Mouse (Mus musculus) brain, adult 10 weeks (tissue): ENCODE measurements around the gene Gm26620. TPM values are rescaled to one million over a fixed set of nuclear protein-coding genes. Genes with fewer than 3 reads are reported as not detected.

Source experiments
- polyA plus RNA-seq: library from polyadenylated mRNA; stranded (reverse); fragments of 350-450 nt; fragmentation: Illumina TruSeq; extraction: RNeasy Lipid Tissue Mini Kit (QIAGEN cat#74804); gene quantifications from one replicate; pipeline ENCODE4 v1.2.3, GENCODE M21; 2015; ENCODE audit warnings: low read depth, low replicate concordance

Gm26620 gene
- polyA plus RNA-seq = not detected

DNA sequence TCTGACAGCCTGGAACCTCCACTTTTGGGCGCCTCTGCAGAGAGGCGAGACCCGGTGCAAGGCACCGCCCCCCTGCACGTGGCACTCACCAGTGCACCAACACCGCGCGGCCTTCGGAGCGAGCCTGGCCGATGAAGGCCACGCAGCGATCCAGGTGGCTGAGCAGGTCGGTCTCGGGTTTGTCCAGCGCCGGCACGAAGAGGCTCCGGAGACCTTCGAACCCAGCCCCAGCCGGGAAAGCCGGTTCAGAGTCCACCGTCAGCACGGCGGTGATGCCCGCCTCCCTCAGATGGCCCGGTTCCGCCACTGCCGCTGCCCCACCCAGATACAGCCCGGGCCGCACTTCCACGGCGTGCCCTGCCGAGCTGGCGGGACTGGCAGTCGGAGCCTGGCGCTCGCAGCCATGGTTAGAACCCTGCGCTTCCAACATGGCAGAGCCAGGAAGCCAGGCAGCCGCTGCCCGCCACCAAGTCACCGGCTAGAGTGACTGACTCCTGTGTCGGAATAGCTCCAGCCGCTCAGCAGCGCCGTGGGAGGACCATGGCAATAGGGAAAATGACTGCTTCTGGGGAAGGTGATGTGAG lies at the start of gene Gm26620, which contains the start of gene Dusp12:
Gm26620 (plus strand) TSS at position 88 of the 584 bp plus-strand sequence.
Dusp12 (minus strand) TSS at position 563 of the 584 bp plus-strand sequence.

GRCm38 (mm10) chr1:170867691-170868105 lies 17.2 kb upstream of the Gm26620 start, which contains the start of gene Atf6:
TSS of gene Atf6 (minus strand) at chr1:170867771.

GRCm38 (mm10) chr1:170912891-170913615 lies 28.2 kb downstream of the Gm26620 start, which contains the start of gene Fcrlb:
TSS of gene Fcrlb (minus strand) at chr1:170912941.

DNA sequence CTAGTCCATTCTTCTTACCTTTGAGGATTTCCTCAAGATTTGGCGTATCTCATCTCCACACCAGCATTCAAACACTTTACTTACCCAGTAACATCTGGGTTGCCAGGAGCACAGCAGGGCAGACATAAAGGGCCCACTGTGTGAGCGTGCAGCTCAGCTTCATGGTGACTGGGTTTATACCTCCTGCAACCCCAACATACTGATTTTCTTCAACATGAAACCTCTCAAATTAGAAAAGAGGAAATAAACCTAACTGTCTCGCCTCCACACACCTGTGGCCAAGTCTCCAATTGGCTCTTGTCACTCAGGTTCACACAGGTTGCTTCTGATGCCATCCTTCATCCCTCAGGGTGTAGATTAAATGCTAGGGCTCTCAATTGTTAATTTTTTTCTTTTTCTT lies 42.5 kb downstream of the Gm26620 start, which contains the start of gene Fcrla:
Fcrla (minus strand) TSS at position 206 of the 400 bp plus-strand sequence.

Other genes starting within 250 kb of the Gm26620 start
- 7.2 TPM for gene Olfml2b, start 240.5 kb upstream of the Gm26620 start, polyA plus RNA-seq
- 30.0 TPM for gene Atf6, start 17.3 kb upstream of the Gm26620 start, polyA plus RNA-seq
- 26.2 TPM for gene Dusp12, start 475 bp downstream of the Gm26620 start, polyA plus RNA-seq
- 0.37 TPM for gene Fcrlb, start 27.9 kb downstream of the Gm26620 start, polyA plus RNA-seq
- not detected for gene Fcrla, start 42.5 kb downstream of the Gm26620 start, polyA plus RNA-seq
- 5.2 TPM for gene Fcgr2b, start 91.5 kb downstream of the Gm26620 start, polyA plus RNA-seq
- 0.74 TPM for gene Fcgr4, start 133.9 kb downstream of the Gm26620 start, polyA plus RNA-seq
- gene Fcgr3, start 179.9 kb downstream of the Gm26620 start, polyA plus RNA-seq = 32.3 TPM
- 5.5 TPM for gene Cfap126, start 228.9 kb downstream of the Gm26620 start, polyA plus RNA-seq